Mouse (Mus musculus) stomach, embryonic 14.5 days (tissue): ENCODE measurements around the gene Rars. TPM values are rescaled to one million over a fixed set of nuclear protein-coding genes. Genes with fewer than 3 reads are reported as not detected.

ENCODE experiments used
- ATAC-seq: fragments of 200-750 bp; cut with Nextera tagmentation; 2 replicates; pipeline ENCODE4 v1.8.0; 2017; ENCODE audit warnings: low read depth, moderate TSS enrichment; ENCODE audit not compliant: insufficient number of reproducible peaks, insufficient read depth, low FRiP score
- H3K27ac ChIP-seq: fragments of 300-500 bp; sonication (generic); 2 replicates; pipeline ENCODE4 v1.5.1; 2014; ENCODE audit warnings: mild to moderate bottlenecking, low read length, moderate library complexity, mixed read lengths
- H3K27me3 ChIP-seq: fragments of 300-500 bp; sonication (generic); 2 replicates; pipeline ENCODE4 v1.6.1; 2014; ENCODE audit warnings: low read length, control low read depth, mixed read lengths; ENCODE audit not compliant: control insufficient read depth, insufficient read depth
- H3K36me3 ChIP-seq: fragments of 300-500 bp; sonication (generic); 2 replicates; pipeline ENCODE4 v1.6.1; 2014; ENCODE audit warnings: mild to moderate bottlenecking, control low read depth, low read length, moderate library complexity, mixed read lengths; ENCODE audit not compliant: control insufficient read depth, insufficient read depth
- H3K4me1 ChIP-seq: fragments of 300-500 bp; sonication (generic); 2 replicates; pipeline ENCODE4 v1.6.1; 2014; ENCODE audit warnings: low read length, control low read depth, mixed read lengths; ENCODE audit not compliant: control insufficient read depth, insufficient read depth
- H3K4me2 ChIP-seq: fragments of 300-500 bp; sonication (generic); replicated peaks from 2 replicates; pipeline ENCODE4 v1.6.1; 2014; ENCODE audit warnings: low read depth, low read length, control low read depth
- H3K4me3 ChIP-seq: fragments of 300-500 bp; sonication (generic); 2 replicates; pipeline ENCODE4 v1.5.1; 2014; ENCODE audit warnings: low read depth, low read length, control low read depth
- H3K9ac ChIP-seq: fragments of 300-500 bp; sonication (generic); replicated peaks from 2 replicates; pipeline ENCODE4 v1.6.1; 2014; ENCODE audit warnings: low read depth, mild to moderate bottlenecking, control low read depth, low read length, moderate library complexity, mixed read lengths
- H3K9me3 ChIP-seq: fragments of 300-500 bp; sonication (generic); 2 replicates; pipeline ENCODE4 v1.6.1; 2016; ENCODE audit warnings: low read depth, low read length, control low read depth; ENCODE audit not compliant: control insufficient read depth
- WGBS: fragments of 180-500 bp; shearing (Covaris S2); extraction: QIAGEN DNeasy Blood & Tissue Kit; methylation state at CpG from one replicate; pipeline ENCODE4 v1.1.7; 2014; 5-methylcytosine and 5-hydroxymethylcytosine counted together
- polyA plus RNA-seq: library from polyadenylated mRNA; unstranded; fragments of >200 nt; fragmentation: Nextera tagmentation; extraction: Ambion mirVana; gene quantifications from 2 replicates; pipeline ENCODE4 v1.2.1, GENCODE M21; 2014

Gene Rars
- polyA plus RNA-seq, 1 experiment from 2014 or later = 79.2 TPM

- Histone ChIP-seq H3K36me3 (no peaks in the 10 kb centered on the region), H3K9me3 (no peaks in the 10 kb centered on the region), H3K4me1 (peaks cover 6% of the 10 kb centered on the region; the same call in 1 of the 2 replicates), H3K9ac (no peak overlapping the region), H3K4me2 (no peak overlapping the region), H3K27me3 (no peaks in the 10 kb centered on the region), H3K4me3 (no peak overlapping the region), H3K27ac (no peak overlapping the region)
- no peak for ATAC-seq
- WGBS = 91% methylated on average over 5 of the region's 5 CpGs
These were observed 29.3 kb upstream of the Rars start for GRCm38 (mm10) chr11:35863653-35864052.

- Histone ChIP-seq H3K27ac (no peak overlapping the region), H3K4me1 (no peaks in the 10 kb centered on the region), H3K9me3 (no peaks in the 10 kb centered on the region), H3K9ac (no peak overlapping the region), H3K36me3 (peaks cover 3% of the 10 kb centered on the region; the same call in 1 of the 2 replicates), H3K4me3 (no peak overlapping the region), H3K27me3 (no peaks in the 10 kb centered on the region), H3K4me2 (no peak overlapping the region)
- no peak for ATAC-seq
- WGBS = 74% methylated on average over 12 of the region's 12 CpGs
These were observed 23.2 kb upstream of the Rars start for GRCm38 (mm10) chr11:35857395-35858067.

GRCm38 (mm10) chr11:35856359-35857040, 22.2 kb upstream of the Rars start:
- no peak overlapping the region for H3K9ac ChIP-seq
- H3K4me1 ChIP-seq = no peaks in the 10 kb centered on the region
- no peaks in the 10 kb centered on the region for H3K27me3 ChIP-seq
- no peak overlapping the region for H3K4me2 ChIP-seq
- ATAC-seq = no peak
- H3K27ac ChIP-seq = no peak overlapping the region
- WGBS = 59% methylated on average over 11 of the region's 11 CpGs
- peaks cover 3% of the 10 kb centered on the region; the same call in 1 of the 2 replicates for H3K36me3 ChIP-seq
- no peak overlapping the region for H3K4me3 ChIP-seq
- no peaks in the 10 kb centered on the region for H3K9me3 ChIP-seq

- Histone ChIP-seq H3K9ac (no peak overlapping the region), H3K27ac (no peak overlapping the region), H3K36me3 (peaks cover 3% of the 10 kb centered on the region; the same call in 1 of the 2 replicates), H3K4me2 (no peak overlapping the region), H3K4me3 (no peak overlapping the region), H3K27me3 (no peaks in the 10 kb centered on the region), H3K4me1 (no peaks in the 10 kb centered on the region), H3K9me3 (no peaks in the 10 kb centered on the region)
- ATAC-seq = no peak
- WGBS = 79% methylated on average over 7 of the region's 9 CpGs
These were observed 21.3 kb upstream of the Rars start for GRCm38 (mm10) chr11:35855567-35855966.

- H3K9me3 ChIP-seq = no peaks in the 10 kb centered on the region
- H3K4me1 ChIP-seq = no peaks in the 10 kb centered on the region
- no peak overlapping the region for H3K27ac ChIP-seq
- H3K4me2 ChIP-seq = no peak overlapping the region
- 86% methylated on average over 5 of the region's 5 CpGs for WGBS
- H3K36me3 ChIP-seq = peaks cover 3% of the 10 kb centered on the region; the same call in 1 of the 2 replicates
- no peak overlapping the region for H3K4me3 ChIP-seq
- H3K27me3 ChIP-seq = no peaks in the 10 kb centered on the region
- ATAC-seq = no peak
- no peak overlapping the region for H3K9ac ChIP-seq
These were observed 20.6 kb upstream of the Rars start for GRCm38 (mm10) chr11:35854941-35855340.

- ATAC-seq = no peak
- 93% methylated on average over 4 of the region's 4 CpGs for WGBS
These were observed 19.3 kb upstream of the Rars start for GRCm38 (mm10) chr11:35853651-35854050.

GRCm38 (mm10) chr11:35852731-35853130, 18.4 kb upstream of the Rars start:
- Histone ChIP-seq H3K4me1 (no peaks in the 10 kb centered on the region), H3K9me3 (no peaks in the 10 kb centered on the region), H3K9ac (no peak overlapping the region), H3K27ac (no peak overlapping the region), H3K36me3 (peaks cover 3% of the 10 kb centered on the region; the same call in 1 of the 2 replicates), H3K4me2 (no peak overlapping the region), H3K4me3 (no peak overlapping the region), H3K27me3 (no peaks in the 10 kb centered on the region)
- 57% methylated on average over 4 of the region's 4 CpGs for WGBS
- ATAC-seq = no peak

More at GRCm38 (mm10) chr11:35853651-35854050, 19.3 kb upstream of the Rars start:
- Histone ChIP-seq H3K4me3 (no peak overlapping the region), H3K36me3 (peaks cover 3% of the 10 kb centered on the region; the same call in 1 of the 2 replicates), H3K27ac (no peak overlapping the region), H3K4me1 (no peaks in the 10 kb centered on the region), H3K4me2 (no peak overlapping the region), H3K9ac (no peak overlapping the region), H3K27me3 (no peaks in the 10 kb centered on the region), H3K9me3 (no peaks in the 10 kb centered on the region)

GRCm38 (mm10) chr11:35844299-35844698, 10.0 kb upstream of the Rars start:
- Histone ChIP-seq H3K4me2 (no peak overlapping the region), H3K4me1 (no peaks in the 10 kb centered on the region), H3K9ac (no peak overlapping the region), H3K9me3 (no peaks in the 10 kb centered on the region), H3K4me3 (no peak overlapping the region), H3K27me3 (no peaks in the 10 kb centered on the region), H3K36me3 (peaks cover 3% of the 10 kb centered on the region; the same call in 1 of the 2 replicates), H3K27ac (no peak overlapping the region)
- ATAC-seq = no peak
- WGBS = 92% methylated on average over 9 of the region's 9 CpGs
